Mouse (Mus musculus) cerebellum, adult 9-11 months (tissue): ENCODE measurements around the gene Pex13.

Experiments used
- DNase-seq: peaks from one replicate; pipeline ENCODE4 v3.0.0; 2022

Pex13 gene

DNA sequence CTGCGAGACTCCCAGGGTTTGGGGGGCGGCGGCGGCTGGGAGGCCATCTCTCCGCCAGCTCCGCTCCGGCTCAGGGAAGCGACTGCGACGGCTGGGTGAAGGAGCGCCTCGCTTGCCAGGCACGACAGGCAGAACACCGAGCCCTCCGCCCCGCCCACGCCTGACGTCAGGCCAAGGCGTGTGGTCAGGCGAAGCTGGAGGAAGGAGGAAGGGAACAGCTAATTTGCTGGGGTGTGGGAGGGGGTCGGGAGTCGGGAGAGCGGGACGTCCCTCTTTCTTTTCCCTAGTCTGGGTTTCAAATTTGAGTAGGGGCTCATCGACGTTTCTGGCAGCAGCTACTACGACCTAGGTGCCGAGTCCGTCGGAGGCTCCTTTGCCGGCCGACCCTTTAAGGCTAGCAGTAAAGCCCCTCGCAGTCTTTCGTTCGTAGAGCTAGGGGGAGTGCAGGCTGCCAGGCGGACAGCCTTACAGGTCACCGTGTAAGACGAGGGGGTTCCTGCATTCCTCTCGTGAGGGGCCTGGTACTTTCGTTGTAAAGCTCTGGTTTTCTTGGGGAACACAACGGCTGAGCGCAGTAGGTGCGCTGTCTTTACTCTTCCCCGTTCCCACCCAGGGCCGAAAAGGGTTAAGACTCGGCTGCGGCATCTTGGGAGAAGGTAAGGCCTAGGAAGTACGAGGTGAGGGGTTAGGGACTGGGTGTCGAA, at the start of gene Pex13:
Gene Pex13, minus strand, starts transcription at position 162 of the 704 bp plus-strand sequence.
- peak; percentile 92 for DNase-seq

DNA sequence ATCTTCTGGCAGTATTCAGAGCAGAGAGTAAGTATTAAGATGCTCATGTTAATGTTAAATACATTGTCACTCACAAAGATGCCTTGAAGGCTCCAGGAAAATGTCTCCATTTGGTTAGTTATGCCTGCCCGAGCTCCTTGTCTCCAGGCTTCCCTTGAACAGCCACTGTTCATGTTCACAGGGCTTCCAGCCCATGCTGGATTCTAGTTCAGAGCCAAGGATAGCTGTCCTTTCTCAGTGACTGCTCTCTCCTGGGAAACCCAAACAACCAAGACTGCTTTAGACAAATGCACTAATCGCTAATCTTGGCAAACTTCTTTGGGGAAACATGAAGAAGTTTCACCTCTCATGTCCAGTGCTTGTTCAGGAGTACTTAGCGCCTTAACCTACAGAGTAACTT, 46.5 kb upstream of the Pex13 start:
- DNase-seq, result no peak

DNA sequence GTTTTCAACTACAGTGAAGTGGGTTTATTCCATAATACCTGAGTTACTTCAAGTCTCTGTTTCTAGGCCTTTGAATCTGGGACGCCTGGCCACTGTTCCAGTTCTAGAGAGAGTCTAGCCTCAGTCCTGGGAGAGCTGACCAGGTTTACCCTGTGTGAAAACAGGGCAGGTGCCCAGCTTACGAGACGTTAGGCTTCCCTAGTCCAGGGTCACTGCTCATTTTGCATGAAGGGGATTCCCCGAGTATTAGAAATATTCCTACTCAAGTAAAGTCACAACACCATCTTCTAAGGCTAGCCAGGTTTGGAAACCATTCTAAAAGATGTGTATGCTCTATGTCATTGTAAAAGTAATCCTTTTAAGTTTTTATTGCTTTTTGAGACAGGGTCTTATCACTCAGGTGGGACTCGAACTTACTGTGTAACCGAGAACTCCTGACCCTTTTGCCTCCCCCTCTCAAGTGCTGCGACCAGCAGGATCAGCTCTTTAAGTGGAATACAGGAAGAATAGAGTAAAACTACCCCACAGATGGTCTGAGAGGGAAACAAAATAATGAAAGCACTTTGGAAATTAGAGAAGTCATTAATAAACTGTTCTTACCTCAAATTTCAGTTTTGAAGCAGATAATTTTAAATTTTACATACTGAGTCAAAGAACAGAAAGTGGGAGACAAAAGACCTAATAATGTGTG, 39.0 kb upstream of the Pex13 start:
- no peak for DNase-seq

DNA sequence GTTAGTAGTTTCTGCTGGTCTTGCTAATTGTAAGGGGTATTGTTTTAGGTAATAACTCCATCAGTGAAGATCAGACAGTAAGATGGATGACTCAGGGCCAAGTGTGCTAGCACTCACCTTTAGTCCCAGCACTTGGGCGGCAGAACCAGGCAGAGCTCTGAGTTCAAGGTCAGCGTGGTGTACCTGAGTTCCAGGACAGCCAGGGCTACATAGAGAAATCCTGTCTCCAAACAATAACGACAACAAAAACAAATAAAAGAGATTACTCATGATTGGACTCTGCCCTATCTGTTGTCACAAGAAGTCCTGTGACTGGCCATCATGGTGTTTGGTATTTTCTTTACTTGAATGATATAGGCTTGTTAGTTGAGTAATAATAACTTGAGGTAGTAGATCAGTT, 36.1 kb upstream of the Pex13 start:
- no peak for DNase-seq

DNA sequence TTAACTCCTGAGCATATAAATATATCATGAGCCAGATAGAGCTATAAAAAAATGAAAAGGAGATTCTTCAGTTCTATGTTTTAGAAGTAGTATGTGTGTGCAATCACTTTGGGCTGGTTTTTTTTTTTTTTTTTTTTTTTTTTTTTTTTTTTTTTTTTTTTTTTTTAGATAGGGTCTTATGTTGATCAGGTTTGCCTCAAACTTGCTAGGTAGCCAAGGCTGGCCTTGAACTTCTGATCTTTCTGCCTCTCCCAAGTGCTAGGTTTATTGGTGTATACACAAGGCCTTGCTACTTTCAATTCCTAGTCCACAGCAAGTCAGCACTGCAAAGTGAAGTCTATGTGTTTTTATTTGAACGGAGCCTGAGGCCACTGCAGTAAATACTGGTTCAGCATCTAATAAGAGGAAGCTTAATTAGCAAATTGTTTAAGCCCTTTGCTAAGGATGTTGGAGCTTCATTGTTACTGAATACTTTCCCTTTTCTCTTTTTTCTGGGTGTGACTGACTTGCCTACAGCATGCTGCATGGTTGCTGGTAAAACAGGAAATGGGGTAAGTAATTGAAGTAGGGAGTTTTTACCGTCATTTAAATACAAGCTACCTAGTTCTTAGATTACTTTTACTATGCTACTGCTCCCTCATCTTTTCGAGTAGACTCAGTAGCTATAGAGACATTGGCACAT, 33.8 kb upstream of the Pex13 start:
- no peak for DNase-seq

DNA sequence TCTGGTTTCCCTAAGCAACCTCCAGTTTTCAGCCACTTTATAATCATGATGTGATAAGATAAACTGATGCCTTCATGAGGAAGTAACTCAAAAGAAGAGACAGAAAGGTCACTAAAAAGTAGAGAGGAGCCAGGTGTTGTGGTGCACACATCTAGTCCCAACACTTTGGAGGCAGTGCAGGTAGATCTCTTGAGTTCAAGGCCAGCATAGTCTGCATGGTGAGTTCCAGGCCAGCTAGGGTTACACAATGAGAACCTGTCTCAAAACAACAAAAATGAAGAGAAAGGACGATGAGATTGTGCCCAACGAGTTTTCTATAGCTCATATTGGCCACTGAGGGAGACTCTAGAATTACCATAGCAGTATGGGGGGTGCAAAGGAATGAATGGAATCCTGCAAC, 32.8 kb upstream of the Pex13 start:
- DNase-seq, result no peak

DNA sequence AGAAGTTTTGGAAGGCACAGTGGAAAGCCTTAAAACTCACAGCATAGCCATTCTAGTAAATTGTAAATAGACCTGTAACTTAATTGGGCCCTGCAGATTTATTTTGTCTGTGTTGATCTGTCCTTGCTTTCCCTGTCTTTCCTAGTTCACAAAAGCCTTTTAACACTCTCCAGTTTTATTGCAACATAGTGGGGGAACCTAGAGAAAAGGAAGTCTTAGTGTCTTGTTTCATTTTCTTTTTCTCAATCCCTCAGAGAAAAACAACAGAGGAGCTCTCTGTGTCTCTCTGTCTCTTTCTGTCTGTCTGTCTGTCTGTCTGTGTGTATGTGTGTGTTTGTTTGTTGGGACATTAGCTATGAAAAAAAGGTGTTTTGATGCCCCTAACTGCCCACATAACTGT, 30.1 kb upstream of the Pex13 start:
- no peak for DNase-seq

DNA sequence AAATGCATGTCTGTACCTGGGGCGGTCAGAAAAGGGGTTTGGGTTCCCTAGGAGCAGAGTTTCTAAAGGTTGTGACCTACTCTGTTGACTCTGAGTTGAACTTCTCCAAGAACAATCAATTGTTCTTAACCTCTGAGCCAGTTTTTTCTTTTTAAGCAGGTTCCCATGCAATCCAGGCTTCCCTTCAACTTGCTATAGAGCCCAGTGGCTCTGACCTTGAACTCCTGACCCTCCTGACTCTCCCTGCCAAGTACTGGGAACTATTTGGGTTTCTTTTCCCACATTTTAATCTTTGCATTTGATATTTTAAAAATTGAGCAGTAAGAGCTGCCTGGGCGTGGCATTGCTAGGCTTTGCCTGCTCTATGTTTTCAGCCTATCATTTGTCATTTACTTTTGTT, 27.5 kb upstream of the Pex13 start:
- no peak for DNase-seq

DNA sequence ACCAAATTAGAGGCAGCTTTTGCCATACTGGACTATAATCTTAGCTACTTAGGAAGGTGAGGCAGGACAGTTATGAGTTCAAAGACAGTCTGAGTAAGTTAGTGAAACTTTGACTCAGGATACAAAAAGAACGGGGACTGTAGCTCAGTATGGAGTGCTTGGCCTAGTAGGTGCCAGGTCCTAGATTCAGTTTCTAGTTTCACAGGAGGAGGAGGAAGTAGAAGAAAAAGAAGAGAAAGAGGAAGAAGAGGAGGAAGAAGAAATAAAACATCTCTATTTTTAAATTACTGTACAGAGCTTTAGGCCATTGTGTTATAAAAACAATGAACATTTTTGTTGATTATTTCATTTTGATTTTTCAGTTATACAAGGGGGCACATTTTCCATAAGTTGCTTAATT, 22.3 kb upstream of the Pex13 start:
- no peak for DNase-seq

DNA sequence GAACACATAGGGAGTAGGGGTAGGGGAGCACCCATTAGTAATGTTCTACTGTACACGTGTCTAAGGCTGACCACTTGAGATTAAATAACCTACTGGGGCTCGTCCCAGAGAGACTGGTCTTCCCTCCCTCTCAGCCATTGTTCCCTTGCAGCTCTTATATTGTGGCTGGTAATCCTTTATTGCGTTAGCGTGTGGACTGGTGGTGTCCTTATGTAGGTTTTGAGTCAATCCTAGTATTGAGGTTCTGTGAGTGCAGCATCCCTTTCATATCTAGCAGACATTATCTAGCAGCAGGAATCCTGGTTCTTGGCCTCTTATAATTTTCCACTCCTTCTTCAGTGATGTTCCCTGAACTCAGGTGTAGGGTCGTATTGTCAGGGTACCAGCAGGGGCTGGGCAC, 20.9 kb upstream of the Pex13 start:
- DNase-seq, result no peak

DNA sequence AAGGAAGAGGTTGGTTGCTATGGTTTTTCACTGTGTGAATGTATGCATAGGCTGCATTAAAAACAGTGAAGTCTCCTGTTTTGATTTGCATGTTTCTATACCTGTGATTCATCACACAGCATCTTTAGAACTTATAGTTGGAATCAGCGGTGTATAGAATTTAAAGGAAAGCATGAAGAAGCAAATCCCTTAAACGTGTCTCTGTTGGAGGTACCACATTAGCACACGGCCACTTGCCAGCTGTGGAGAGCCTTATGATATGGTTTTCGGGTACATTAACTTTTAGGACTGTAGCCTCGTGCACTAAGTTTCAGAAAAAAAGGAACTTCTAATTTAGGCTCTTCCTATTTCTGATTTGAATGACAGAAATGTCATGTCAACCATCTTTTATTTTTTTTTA, 16.8 kb upstream of the Pex13 start:
- no peak for DNase-seq

DNA sequence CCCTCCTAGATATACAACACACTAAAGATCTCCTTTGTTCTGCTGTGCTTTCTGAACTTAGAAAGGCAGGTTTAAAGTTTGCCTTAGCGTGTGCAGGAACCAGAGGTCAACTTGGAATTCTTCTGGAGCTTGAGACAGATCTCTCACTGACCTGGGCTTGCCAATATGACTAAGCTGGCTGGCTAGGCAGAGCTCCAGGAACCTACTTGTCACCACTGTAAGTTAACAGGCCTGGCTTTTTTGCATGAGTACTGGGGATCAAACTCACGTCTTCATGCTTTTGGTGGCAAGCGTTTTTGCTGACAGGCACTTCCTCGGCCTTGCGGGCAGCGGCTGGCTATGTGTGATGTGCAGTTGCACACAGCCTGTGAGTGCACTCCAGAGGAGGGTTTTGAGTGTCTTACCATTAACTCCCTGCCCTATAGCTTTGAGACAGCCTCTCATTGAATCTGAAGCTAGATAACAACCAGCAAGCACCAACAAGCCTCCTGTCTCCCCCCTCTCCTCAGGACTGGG, 14.7 kb upstream of the Pex13 start:
- DNase-seq, result no peak

DNA sequence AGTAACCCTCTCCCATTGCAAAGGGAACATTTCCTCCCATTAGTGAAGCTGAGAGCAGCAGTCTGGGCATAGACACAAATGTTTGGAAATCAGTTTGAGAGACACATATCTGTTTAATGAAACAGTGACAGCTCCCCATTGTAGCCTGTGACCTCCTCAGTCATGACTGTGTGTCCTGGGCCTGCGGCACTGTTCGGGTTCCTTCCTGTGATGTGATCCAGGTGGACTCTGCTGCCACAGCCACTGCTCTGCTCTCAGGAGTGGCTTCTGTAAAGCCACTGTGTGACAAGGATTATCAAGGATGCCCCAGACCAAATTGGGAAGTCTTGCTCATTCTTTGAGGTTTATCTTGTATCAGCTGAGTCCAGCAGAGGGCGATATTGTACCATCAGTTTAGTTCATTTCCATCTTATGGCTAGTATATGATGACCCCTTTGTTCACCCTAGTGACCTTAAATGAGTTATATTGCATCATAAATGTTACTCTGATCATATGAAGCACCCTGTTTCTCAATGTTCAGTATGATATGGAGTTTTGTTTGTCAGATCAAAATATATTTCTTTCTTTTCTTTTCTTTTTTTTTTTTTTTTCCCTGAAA, 13.4 kb upstream of the Pex13 start:
- peak; percentile 37 for DNase-seq

DNA sequence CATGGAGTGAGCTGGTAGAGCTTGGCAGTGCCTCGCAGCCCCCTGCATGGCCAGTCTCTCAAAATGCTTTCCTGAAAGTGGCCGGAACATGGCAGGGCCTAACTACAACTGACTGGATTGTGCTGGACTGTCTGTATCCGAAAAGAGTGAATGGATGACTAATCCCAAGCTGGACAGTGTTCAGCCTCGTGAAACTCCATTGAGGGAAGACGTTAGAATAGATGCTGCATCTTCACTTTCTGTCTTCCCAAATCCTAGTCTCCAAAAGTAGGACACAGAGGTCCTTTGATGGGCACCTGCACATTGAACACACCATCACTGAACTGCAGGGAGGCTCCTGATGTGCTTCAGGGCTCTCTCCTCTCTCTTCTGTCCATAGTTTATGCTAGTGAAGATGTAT, 10.3 kb upstream of the Pex13 start:
- DNase-seq, result no peak

DNA sequence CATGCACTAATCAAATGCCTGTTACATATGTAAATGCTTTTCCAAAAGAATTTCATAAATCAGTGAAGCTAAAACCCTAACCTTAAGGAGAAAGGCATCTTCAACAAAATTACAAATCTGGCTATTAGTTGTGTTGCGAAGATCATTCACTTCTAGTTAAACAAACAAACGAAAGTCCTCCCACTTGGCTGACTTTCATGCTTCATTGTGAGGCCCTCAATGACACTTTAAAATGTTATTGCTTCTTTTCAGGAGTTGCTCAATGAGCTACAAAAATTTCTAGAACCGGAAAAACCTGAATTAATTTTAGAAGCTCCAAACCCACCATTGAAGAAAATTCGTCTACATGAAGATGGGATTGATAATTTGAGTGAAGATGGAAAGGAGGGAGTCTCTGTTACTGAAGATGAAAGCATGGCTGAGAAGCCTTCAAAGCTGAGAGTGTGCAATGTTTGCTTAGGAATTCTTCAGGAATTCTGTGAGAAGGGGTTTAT, 6.5 kb upstream of the Pex13 start:
- no peak for DNase-seq

DNA sequence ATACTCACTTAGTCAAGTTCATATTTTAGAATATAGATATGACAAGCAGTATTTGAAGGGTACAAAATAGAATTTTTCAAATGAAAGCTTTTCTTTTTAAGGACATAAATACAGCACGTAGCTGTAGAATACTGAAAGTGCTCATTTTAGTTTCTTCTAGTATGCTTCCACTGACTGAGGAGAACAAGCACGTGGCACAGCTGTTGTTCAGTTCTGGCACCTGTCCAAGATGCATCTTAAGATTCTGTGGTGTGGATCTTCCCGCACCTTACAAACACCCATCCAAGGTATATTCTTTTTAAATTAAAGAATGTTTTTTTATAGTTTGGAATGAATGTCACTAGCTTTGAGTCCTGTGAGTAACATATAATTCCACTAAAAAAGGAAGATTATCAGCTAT, 1.4 kb upstream of the Pex13 start:
- DNase-seq, result peak; percentile 26

DNA sequence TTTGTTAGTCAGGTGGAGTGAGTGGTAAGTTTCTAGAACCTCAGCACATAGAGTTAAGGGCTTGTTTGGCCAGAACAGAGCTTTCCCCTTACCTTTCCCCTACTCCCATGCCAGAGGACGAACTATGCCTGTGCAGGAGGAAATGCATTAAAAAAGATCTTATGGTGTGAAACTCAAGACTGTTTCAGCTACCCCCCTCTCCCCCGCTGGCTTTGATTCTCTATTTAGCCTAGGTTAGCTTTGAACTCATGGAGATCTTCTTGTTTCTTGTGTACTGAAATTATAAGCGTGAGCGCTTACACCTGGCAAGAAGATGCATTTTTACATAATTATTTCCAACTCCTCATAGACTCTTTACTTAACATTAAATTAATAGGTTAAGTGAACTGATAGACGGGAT, 767 bp upstream of the Pex13 start:
- no peak for DNase-seq

DNA sequence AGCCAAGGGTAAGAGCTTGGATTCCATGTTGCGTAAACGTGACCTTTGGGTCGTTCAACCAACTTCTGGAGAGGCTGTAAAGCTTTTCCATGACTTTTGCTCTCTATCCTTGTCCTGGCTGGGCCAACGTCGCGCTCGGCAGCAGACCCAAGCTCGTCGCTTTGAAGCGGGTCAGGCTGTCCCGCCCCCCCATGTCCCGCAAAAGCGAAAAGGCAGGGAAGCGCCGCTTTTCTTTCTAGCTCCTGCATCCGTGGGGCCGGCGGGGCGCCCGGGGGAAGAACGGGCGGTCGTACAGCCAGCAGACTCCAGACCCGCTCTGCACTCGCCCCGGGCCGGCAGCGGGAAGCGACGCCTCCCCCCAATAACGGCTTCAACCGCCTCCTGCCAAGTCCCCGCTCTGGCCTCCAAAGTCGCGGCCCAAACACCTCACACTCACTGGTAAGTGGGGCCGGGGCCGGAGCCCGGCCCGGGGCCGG, 410 bp downstream of the Pex13 start, which contains the start of gene Pus10:
Gene Pus10, plus strand, starts transcription at position 364 of the 476 bp plus-strand sequence.
- no peak for DNase-seq

DNA sequence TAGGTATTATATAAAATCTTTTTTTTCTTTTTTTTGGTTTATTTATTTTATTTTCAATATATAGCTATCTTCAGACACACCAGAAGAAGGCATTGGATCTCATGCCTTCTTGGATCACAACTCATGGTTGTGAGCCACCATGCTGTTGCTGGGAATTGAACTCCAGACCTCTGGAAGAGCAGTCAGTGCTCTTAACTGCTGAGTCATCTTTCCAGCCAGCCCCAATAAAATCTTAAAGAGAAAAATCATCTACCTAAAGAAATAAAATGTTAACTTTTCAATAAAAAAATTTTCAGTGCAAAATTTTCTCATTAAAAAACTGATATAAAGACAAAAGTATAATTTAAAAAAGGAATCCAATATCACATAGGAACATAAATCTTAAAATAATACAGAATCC, 1.5 kb downstream of the Pex13 start:
- DNase-seq, result no peak

DNA sequence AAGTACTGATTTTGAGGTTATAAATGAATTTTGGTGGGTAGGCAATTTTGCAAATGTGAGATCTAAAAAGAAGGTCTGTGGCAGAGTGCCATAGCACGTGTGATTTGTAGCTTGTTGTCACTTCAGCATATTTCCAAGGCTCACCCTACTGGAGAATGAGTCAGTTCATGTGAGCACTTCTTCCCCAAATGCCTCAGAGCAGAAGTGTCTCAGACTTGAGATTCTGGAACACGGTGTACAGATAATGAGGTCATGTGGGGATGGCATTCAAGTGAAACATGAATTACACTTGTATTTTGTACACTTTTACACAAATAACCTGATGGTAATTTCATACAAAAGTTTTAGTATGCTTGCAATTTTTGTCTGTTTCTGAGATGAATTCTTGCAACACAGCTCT, 8.0 kb downstream of the Pex13 start:
- DNase-seq, result no peak

DNA sequence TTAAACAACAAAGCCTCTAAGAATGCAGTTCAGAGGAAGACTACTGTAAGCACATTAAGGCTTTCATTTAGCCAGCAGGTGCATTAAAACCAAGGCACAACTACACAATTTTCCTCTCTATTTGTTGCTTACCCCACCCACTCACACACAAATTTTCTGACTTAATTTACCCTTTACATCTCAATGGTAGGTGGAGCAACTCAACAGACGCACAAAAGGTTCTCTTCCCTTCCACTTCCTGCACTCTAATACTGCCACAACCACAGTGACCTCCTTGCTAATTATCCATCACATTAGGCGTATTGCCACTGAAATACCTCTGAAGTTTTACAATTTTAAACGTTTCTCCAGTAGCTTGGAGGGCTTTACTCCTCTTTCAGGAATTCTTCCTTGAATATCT, 12.1 kb downstream of the Pex13 start:
- no peak for DNase-seq

DNA sequence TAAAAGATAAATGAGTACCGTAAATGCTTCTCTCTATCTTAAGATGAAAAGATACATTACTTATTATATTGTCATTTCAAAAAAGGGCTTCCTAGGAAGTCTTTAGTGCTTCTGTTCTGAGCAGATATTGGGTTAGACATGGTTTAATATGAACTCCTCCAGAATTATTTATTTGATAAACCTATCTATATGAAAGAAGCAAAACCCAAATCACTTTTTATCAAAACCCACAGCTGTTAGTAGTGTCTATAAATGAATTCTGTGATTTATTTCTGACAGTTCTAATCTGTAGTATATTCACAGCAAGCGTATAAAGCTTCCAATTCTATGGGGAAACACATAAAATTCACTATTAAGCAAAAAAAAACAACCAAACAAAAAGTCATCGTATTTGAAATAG, 17.9 kb downstream of the Pex13 start:
- DNase-seq, result no peak

DNA sequence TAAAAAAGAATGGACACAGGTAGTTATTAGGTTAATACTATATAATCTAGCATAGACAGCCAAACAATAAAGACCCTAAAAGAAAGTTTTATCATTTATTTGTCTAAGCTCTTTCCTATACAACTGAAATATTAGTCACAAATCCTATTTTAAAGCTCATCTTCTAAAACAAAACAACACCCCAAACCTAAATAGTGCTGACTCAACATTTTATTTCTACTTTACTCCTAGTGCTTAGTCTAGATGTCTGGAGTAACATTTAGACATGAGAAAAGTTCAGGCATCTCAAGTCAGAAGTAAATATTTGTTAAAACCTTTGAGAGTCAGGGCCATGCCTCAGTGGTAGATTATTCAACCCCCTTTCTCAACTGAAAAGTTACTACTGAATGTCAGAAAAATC, 18.3 kb downstream of the Pex13 start:
- no peak for DNase-seq
